Mouse (Mus musculus) thymus, adult 2 months (tissue): ENCODE results near the gene Rpgr.

ENCODE experiments used
- CTCF ChIP-seq: fragments of 200-500 bp; IDR thresholded peaks from 2 replicates; pipeline ENCODE4 v1.5.1; 2012; ENCODE audit warnings: mild to moderate bottlenecking, control low read depth, low read length, moderate library complexity, borderline replicate concordance; ENCODE audit not compliant: control insufficient read depth, poor library complexity, insufficient read depth; ENCODE audit errors: extremely low read depth
- POLR2A ChIP-seq: fragments of 200-500 bp; IDR thresholded peaks from 2 replicates; pipeline ENCODE4 v1.6.1; 2012; ENCODE audit warnings: mild to moderate bottlenecking, low read length, control low read depth, moderate library complexity; ENCODE audit not compliant: control insufficient read depth, poor library complexity, insufficient read depth; ENCODE audit errors: extremely low read depth

GRCm38 (mm10) chrX:10070689-10071088 lies 146.0 kb downstream of the Rpgr start:
- no peak for TF ChIP-seq POLR2A
- TF ChIP-seq CTCF, result no peak
